Mouse (Mus musculus) mouse embryonic stem cell (cell line): ENCODE results near the gene Gm10408.
"Not testable (repeated sequence)": the region's sequence is repeated elsewhere in the genome, so short reads cannot be mapped to it uniquely, and the experiment has no call there.

ENCODE experiments used
- in situ Hi-C, 2 experiments: fragments of 300-500 bp; cut with MboI; formaldehyde crosslinking; loops; 1 replicate in 1 of 2; 3 replicates in 1 of 2; pipeline ENCODE4 v1.14.3; 2019 to 2020; ENCODE audit warnings: low sequenced_read_pairs in 2 of 2, low pct_unique_long_range_greater_than_20kb in 1 of 2, mixed read lengths in 1 of 2; ENCODE audit not compliant: unreplicated experiment in 1 of 2

The Gm10408 gene

DNA sequence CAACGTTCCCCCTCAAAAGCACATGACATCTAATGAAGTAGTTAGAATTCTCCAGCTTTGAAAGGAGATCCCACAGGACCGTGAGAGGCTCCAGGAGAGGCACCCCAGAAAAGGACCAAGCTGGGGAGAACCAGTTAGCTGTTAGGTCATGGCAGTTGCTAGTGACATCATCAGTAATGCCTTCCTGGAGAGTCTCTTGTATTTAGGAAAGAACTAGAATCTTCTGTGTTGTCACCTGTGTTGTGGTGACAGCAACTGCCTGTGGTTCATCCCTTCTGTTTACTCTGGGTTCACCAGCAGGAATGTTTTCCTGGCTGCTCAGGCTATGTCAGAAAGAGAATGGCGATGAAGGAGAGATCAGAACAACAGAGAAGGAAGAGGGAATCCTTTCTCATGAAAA lies at the start of gene Gm10408:
Gene Gm10408 (plus strand): TSS at position 301 of the 400 bp plus-strand sequence.
- in situ Hi-C loops, result not testable (repeated sequence)

- in situ Hi-C loops, result not testable (repeated sequence)
Observed at GRCm38 (mm10) chr14:3412314-3412713, 36.9 kb upstream of the Gm10408 start, which contains the start of gene Gm10409. Gm10409 (plus strand) TSS chr14:3412614.

DNA sequence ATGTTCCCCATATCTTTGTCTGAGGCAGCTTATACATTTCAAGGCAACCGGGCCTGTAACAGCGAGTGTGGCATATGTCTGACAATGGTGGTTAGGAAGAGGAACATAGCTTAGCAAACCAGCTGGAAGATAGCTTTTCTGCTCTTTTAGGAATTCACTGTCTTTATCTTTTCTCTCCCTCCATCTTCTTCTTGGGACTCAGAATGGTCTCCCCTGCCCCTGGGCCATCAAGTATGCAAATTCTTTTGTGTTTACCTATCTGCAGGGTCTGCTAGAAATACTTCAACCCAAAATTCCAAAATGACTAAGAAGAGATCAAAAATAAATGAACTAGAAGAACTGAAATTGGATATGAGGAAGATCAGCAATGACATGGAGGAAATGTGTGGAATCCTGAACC lies 21.4 kb upstream of the Gm10408 start, which contains the start of gene Gm3005:
Gene Gm3005 (plus strand): TSS at position 301 of the 400 bp plus-strand sequence.
- in situ Hi-C loops, result not testable (repeated sequence)
